Mouse (Mus musculus): Measurements from ENCODE around the gene Ncoa3.

GRCm38 (mm10) chr2:166074322-166074721, 81.9 kb downstream of the Ncoa3 start:
- TF ChIP-seq CTCF (IDR thresholded peaks at IDR 0.05; ENCODE audit: low read depth), result no peak
- TF ChIP-seq EP300 (IDR thresholded peaks at IDR 0.05; ENCODE audit: low read depth), result no peak

Measured in liver, embryonic 14.5 days (tissue).